Mouse (Mus musculus) bone marrow macrophage, adult 2 months (primary cell): ENCODE results near the gene Rin3.

Source experiments
- CTCF ChIP-seq: IDR thresholded peaks from 2 replicates; pipeline ENCODE4 v1.5.1; 2012; ENCODE audit warnings: low read depth, mild to moderate bottlenecking, low read length, moderate library complexity
- POLR2A ChIP-seq: IDR thresholded peaks from 2 replicates; pipeline ENCODE4 v1.6.1; 2012; ENCODE audit warnings: mild to moderate bottlenecking, low read depth, low read length, borderline replicate concordance

- TF ChIP-seq CTCF: no peak
- no peak for TF ChIP-seq POLR2A
Measured at GRCm38 (mm10) chr12:102372322-102372721, 89.5 kb downstream of the Rin3 start.
